Mouse (Mus musculus) neural tube, embryonic 11.5 days (tissue): ENCODE data around the gene Svop. TPM values are rescaled to one million over a fixed set of nuclear protein-coding genes. Genes with fewer than 3 reads are reported as not detected.

Experiments
- ATAC-seq: fragments of 200-750 bp; cut with Nextera tagmentation; 2 replicates; pipeline ENCODE4 v1.8.0; 2017; ENCODE audit warnings: moderate number of reproducible peaks, mild to moderate bottlenecking, moderate TSS enrichment, moderate library complexity; ENCODE audit not compliant: insufficient read depth, low FRiP score, low TSS enrichment
- DNase-seq: peaks from one replicate; pipeline ENCODE4 v3.0.0-alpha.2; 2015; ENCODE audit warnings: low spot score
- H3K27ac ChIP-seq: fragments of 300-500 bp; sonication (generic); 2 replicates; pipeline ENCODE4 v1.5.1; 2014; ENCODE audit warnings: low read depth, mild to moderate bottlenecking, low read length
- H3K27me3 ChIP-seq: fragments of 300-500 bp; sonication (generic); 2 replicates; pipeline ENCODE4 v1.6.1; 2014; ENCODE audit warnings: mild to moderate bottlenecking, low read length, mixed read lengths; ENCODE audit not compliant: control insufficient read depth, insufficient read depth
- H3K36me3 ChIP-seq: fragments of 300-500 bp; sonication (generic); 2 replicates; pipeline ENCODE4 v1.6.1; 2014; ENCODE audit warnings: mild to moderate bottlenecking, low read length, moderate library complexity, mixed read lengths; ENCODE audit not compliant: control insufficient read depth, insufficient read depth
- H3K4me1 ChIP-seq: fragments of 300-500 bp; sonication (generic); 2 replicates; pipeline ENCODE4 v1.6.1; 2014; ENCODE audit warnings: low read length, mixed read lengths; ENCODE audit not compliant: control insufficient read depth, insufficient read depth
- H3K4me2 ChIP-seq: fragments of 300-500 bp; sonication (generic); 2 replicates; pipeline ENCODE4 v1.6.1; 2014; ENCODE audit warnings: low read depth, mild to moderate bottlenecking, moderate library complexity
- H3K4me3 ChIP-seq: fragments of 300-500 bp; sonication (generic); 2 replicates; pipeline ENCODE4 v1.5.1; 2014; ENCODE audit warnings: low read depth, low read length
- H3K9ac ChIP-seq: fragments of 300-500 bp; sonication (generic); 2 replicates; pipeline ENCODE4 v1.6.1; 2014; ENCODE audit warnings: mild to moderate bottlenecking, low read length
- H3K9me3 ChIP-seq: fragments of 300-500 bp; sonication (generic); 2 replicates; pipeline ENCODE4 v1.6.1; 2016; ENCODE audit warnings: low read length; ENCODE audit not compliant: control insufficient read depth
- WGBS: fragments of 180-500 bp; shearing (Covaris S2); extraction: QIAGEN DNeasy Blood & Tissue Kit; methylation state at CpG from one replicate; pipeline ENCODE4 v1.1.7; 2014; 5-methylcytosine and 5-hydroxymethylcytosine counted together
- polyA plus RNA-seq: library from polyadenylated mRNA; unstranded; fragments of >200 nt; fragmentation: Nextera tagmentation; extraction: Ambion mirVana; gene quantifications from 2 replicates; pipeline ENCODE4 v1.2.1, GENCODE M21; 2014

The Svop gene
- polyA plus RNA-seq, 1 experiment from 2014 or later: 32.9 TPM

DNA sequence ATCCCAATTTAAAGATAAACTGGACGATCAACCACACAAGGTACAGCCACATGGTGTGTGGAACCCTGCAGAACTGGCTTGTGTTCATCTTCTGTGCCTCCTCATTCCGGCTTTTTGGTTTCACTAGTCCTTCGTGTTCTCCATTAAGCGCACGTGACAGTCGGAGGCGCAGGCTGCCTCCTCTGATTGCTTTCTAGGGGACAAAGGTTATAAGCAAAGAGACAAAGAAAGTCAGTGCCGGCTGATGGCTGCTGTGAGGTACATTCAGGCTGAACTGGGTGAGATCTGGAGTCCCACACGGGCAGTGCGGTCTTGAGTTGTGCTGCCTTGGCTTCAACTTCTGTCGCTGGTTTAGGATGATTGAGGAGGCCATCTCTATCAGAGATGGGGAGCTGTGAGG is 86.8 kb downstream of the Svop start:
- no peak for DNase-seq
- H3K27ac ChIP-seq: no peak overlapping the region
- no peak overlapping the region for H3K4me3 ChIP-seq
- H3K9ac ChIP-seq: no peak overlapping the region
- no peaks in the 10 kb centered on the region for H3K27me3 ChIP-seq
- H3K9me3 ChIP-seq: no peaks in the 10 kb centered on the region
- no peak overlapping the region for H3K4me2 ChIP-seq
- H3K36me3 ChIP-seq: no peaks in the 10 kb centered on the region
- ATAC-seq: no peak
- H3K4me1 ChIP-seq: no peaks in the 10 kb centered on the region
- 55% methylated on average over 11 of the region's 11 CpGs for WGBS

DNA sequence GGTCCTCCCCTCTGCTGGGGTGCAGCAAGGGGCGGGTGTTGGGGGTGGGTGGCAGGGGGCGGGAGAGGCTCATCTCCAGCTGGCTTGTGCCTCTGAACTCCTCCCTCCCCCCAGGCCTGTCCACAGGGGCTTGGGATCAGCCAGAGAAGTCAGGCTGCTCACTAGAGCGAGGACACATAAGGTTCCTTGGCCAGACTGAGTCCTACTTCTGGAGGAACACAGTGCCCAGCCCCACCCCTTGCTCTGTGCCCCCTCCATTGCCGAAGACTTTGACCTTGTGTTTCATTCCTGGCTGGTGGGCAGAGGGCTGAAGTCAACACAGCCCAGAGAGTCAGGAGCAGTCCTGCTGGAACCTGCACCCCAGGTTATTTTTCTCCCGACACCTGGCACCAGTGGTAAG is 87.8 kb downstream of the Svop start, which contains the start of gene Dao:
Gene Dao, plus strand, starts transcription at position 162 of the 400 bp plus-strand sequence.
- H3K9ac ChIP-seq: no peak within 1 kb of the TSS
- H3K4me1 ChIP-seq: no peaks in the 10 kb centered on the region
- H3K27ac ChIP-seq: no peak within 1 kb of the TSS
- ATAC-seq (no peak), DNase-seq (no peak)
- H3K4me3 ChIP-seq: no peak within 1 kb of the TSS
- 66% methylated on average over 5 of the region's 5 CpGs for WGBS
- no peaks in the 10 kb centered on the region for H3K9me3 ChIP-seq
- no peaks in the 10 kb centered on the region for H3K27me3 ChIP-seq
- H3K36me3 ChIP-seq: no peaks in the 10 kb centered on the region
- H3K4me2 ChIP-seq: no peak within 1 kb of the TSS

DNA sequence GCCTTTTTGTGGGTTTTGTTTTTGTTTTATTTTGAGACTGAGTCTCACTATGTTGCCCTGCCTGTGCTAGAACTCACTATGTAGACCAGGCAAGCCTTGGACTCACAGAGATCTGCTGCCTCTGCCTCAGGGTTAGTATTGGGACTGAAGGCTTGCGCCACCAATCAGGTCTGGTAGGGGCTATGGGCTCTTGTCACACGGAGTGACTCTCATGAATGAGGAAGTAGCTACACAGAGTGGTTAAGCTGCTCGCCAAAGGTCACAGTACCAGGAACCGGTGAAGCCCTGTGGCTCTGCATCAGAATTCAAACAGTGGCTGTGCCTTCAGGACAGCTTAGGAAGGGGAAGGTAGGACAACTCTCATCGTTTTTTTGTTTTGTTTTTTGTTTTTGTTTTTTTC is 92.0 kb downstream of the Svop start:
- Histone ChIP-seq H3K9ac (no peak overlapping the region), H3K4me1 (0 out of 2 replicates have a peak, but pooled peaks cover under 1% of the 10 kb centered on the region), H3K36me3 (no peaks in the 10 kb centered on the region), H3K27me3 (no peaks in the 10 kb centered on the region), H3K4me2 (no peak overlapping the region), H3K27ac (no peak overlapping the region), H3K9me3 (no peaks in the 10 kb centered on the region), H3K4me3 (no peak overlapping the region)
- WGBS: 80% methylated on average over 5 of the region's 5 CpGs
- ATAC-seq (no peak), DNase-seq (no peak)

DNA sequence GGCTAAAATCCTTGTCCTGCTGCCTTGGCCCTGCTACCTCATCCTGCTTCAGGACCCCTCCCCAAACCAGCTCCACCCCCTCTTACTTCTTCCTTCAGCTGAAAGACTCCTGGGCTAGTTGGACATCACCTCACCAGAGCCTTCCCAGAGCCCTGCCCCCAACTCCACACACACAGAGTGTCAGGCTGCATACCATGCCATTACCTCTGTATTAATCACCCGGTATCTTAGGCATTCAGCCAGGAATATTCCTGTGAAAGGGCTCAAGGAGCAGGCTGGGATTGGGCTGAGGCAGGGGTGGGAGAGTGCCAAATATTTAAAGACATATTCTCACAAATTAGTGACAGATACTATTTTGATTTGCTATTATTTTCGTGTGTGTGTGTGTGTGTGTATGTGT is 94.9 kb downstream of the Svop start:
- no peaks in the 10 kb centered on the region for H3K36me3 ChIP-seq

DNA sequence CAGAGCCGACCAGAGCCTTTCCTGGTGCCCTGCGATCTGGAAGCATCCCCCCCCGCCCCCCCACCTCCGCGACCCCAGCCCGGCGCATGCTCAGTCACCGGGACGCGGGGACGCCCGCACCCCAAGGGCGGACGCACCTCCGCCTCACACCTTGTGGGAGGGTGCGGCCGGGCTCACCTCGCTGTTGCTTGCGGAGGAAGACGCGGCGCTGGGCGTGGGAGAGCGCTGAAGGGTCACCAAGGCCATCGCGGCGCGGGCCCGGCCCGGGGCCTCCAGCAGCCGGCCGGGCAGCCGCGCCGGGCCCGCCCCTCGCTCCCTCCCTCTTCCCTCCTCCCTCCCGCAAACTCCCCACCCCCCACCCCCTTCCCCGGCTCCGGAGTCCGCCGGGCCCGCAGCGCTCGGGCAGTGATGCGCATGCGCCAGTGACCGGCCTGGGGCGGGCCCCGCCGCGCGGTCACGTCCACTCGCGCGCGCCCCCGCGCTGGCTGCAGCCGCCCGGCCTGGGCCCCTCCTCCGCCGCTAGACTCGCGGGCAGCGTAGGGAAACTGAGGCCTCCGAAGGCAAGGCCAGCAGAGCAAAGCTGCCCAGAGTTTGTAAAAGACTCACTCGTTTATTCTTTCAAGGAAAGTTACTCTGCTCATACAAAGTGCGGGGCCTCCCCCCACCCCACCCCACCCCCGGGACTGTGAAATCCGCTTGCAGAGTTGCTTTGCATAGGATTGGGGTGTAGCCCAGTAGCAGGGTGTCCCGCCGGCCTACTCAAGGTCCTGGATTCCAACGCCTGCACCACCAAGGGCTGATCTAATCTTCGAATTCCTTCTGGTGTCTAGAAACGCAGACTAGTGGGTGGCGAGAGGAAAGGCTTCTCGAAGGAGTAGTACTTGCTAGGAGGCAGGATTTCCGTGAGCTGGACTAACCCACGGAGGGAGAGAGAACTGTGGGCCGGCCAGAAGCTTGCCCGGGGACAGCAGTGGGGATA is 97.6 kb downstream of the Svop start, which contains the start of gene Ssh1:
Gene Ssh1, minus strand, starts transcription at position 408 of the 979 bp plus-strand sequence.
- WGBS: 3% methylated on average over 75 of the region's 83 CpGs

More for the DNA sequence above, 94.9 kb downstream of the Svop start:
- H3K9ac ChIP-seq: no peak overlapping the region
- no peaks in the 10 kb centered on the region for H3K27me3 ChIP-seq
- H3K4me2 ChIP-seq: no peak overlapping the region
- no peak overlapping the region for H3K27ac ChIP-seq
- 72% methylated on average over 2 of the region's 2 CpGs for WGBS
- H3K9me3 ChIP-seq: no peaks in the 10 kb centered on the region
- DNase-seq: no peak
- ATAC-seq: no peak
- peaks cover 17% of the 10 kb centered on the region for H3K4me1 ChIP-seq
- H3K4me3 ChIP-seq: no peak overlapping the region

DNA sequence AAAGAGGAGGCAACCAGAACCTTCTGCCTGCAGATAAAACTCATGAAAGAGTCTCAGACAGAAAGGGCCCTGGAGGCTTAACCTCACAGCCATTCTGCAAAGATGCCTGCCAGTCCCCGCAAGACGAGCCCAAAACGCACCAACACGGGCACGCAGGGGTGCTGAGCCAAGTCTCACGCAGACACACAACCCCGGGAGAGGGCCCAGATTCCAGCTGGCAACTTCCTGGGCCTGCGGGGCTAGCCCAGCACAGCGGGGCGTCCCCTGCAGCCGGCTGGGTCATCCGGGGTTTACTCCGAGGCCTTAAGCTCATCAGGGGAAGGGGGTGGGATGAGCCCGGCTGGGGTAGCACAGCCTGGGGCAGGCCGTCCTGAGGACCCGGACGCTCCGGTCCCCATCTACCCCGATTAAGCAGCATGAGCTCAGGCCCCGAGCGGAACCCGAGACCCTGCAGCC is 98.3 kb downstream of the Svop start:
- Histone ChIP-seq H3K4me3 (peak overlapping the region; percentile 81), H3K4me2 (peak overlapping the region; percentile 82), H3K27ac (peak overlapping the region; percentile 74), H3K36me3 (peaks cover 2% of the 10 kb centered on the region; the same call in 1 of the 2 replicates), H3K4me1 (peaks cover 20% of the 10 kb centered on the region), H3K9me3 (no peaks in the 10 kb centered on the region), H3K9ac (peak overlapping the region; percentile 81), H3K27me3 (no peaks in the 10 kb centered on the region)
- ATAC-seq: peak; percentile 83
- peak; percentile 79 for DNase-seq
- under 1% methylated on average over 22 of the region's 22 CpGs for WGBS

More for the DNA sequence above, 97.6 kb downstream of the Svop start, which contains the start of gene Ssh1:
- H3K27me3 ChIP-seq: no peaks in the 10 kb centered on the region
- H3K4me1 ChIP-seq: peaks cover 20% of the 10 kb centered on the region
- peak within 1 kb of the TSS; percentile 81 for H3K9ac ChIP-seq
- DNase-seq (peak; percentile 94), ATAC-seq (peak; percentile 84)
- H3K36me3 ChIP-seq: peaks cover 2% of the 10 kb centered on the region; the same call in 1 of the 2 replicates
- H3K4me3 ChIP-seq: peak within 1 kb of the TSS; percentile 81
- H3K27ac ChIP-seq: peak within 1 kb of the TSS; percentile 74
- peak within 1 kb of the TSS; percentile 82 for H3K4me2 ChIP-seq
- no peaks in the 10 kb centered on the region for H3K9me3 ChIP-seq

DNA sequence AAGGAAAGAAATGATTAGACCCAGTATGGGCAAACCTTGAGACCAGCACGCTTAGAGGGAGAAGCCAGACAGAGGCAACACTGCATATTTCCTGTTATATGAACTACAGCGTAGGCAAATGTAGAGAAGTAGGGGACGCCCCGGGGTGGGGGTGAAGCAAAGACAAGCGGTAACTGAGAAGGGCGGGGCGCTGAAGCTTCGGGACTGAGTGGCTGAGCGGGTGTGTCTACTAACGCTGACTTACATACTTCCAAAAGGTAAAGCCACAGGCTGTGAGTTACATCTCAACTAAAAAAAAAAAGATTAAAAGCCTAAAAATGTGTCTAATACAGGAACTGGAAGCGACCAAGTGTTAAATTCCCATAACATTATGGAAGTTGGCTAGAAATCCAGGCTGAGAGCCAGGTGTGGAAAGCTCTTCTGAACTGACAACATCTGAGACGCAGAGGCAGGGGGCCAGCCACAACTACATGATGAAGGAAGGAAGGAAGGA is 99.0 kb downstream of the Svop start:
- DNase-seq (no peak), ATAC-seq (no peak)
- H3K27me3 ChIP-seq: no peaks in the 10 kb centered on the region
- H3K4me2 ChIP-seq: peak overlapping the region; percentile 82
- WGBS: 35% methylated on average over 12 of the region's 12 CpGs
- H3K27ac ChIP-seq: peak overlapping the region; percentile 74; the same call in 1 of the 2 replicates
- no peaks in the 10 kb centered on the region for H3K9me3 ChIP-seq
- peaks cover 2% of the 10 kb centered on the region; the same call in 1 of the 2 replicates for H3K36me3 ChIP-seq
- peaks cover 20% of the 10 kb centered on the region for H3K4me1 ChIP-seq
- H3K9ac ChIP-seq: peak overlapping the region; percentile 81
- H3K4me3 ChIP-seq: peak overlapping the region; percentile 81

DNA sequence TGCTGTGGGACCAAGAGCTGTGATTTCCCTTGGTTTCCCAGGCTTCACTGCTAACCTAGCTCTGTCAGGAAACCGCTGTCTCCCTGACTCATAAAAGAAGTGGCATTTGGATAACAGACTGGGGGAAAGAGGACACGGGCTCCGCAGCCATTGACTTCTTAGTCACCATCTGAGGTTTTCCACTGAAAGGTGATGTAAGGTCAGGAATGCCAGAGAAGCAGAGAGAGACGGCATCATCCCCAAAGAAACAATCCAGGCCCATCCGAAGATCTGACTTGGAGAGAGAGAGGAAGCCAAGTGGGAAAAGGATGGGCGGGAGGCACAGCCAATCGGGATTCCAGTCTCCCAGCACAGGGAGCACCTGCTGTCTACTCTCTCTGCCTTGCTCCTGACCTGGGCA is 100.2 kb downstream of the Svop start:
- no peak for ATAC-seq
- no peak overlapping the region for H3K4me2 ChIP-seq
- no peak overlapping the region for H3K27ac ChIP-seq
- no peak overlapping the region for H3K9ac ChIP-seq
- H3K4me3 ChIP-seq: no peak overlapping the region
- peaks cover 23% of the 10 kb centered on the region for H3K4me1 ChIP-seq
- 68% methylated on average over 7 of the region's 7 CpGs for WGBS
- H3K27me3 ChIP-seq: no peaks in the 10 kb centered on the region
- DNase-seq: no peak
- no peaks in the 10 kb centered on the region for H3K9me3 ChIP-seq
- peaks cover 2% of the 10 kb centered on the region; the same call in 1 of the 2 replicates for H3K36me3 ChIP-seq
